Mouse (Mus musculus): Measurements from ENCODE around the gene Yif1a.

Gene Yif1a

GRCm38 (mm10) chr19:5060365-5061330 lies 27.7 kb upstream of the Yif1a start:
- DNase-seq (ENCODE audit: low spot score), result no peak

GRCm38 (mm10) chr19:5062041-5062440 lies 26.3 kb upstream of the Yif1a start:
- DNase-seq (ENCODE audit: low spot score), result no peak

GRCm38 (mm10) chr19:5062446-5062845 lies 25.9 kb upstream of the Yif1a start:
- DNase-seq (ENCODE audit: low spot score), result peak; percentile 60

GRCm38 (mm10) chr19:5065104-5065503 lies 23.2 kb upstream of the Yif1a start:
- DNase-seq (ENCODE audit: low spot score), result no peak

GRCm38 (mm10) chr19:5067040-5067799 lies 21.1 kb upstream of the Yif1a start:
- DNase-seq (ENCODE audit: low spot score), result no peak

- peak; percentile 56 for DNase-seq (ENCODE audit: low spot score)
Observed at GRCm38 (mm10) chr19:5067867-5068569, 20.3 kb upstream of the Yif1a start, which contains the start of gene Cd248. Cd248 (plus strand) TSS chr19:5068078.

- DNase-seq (ENCODE audit: low spot score), result no peak
Observed at GRCm38 (mm10) chr19:5068570-5069234, 19.6 kb upstream of the Yif1a start.

GRCm38 (mm10) chr19:5069486-5069885 lies 18.9 kb upstream of the Yif1a start:
- no peak for DNase-seq (ENCODE audit: low spot score)

GRCm38 (mm10) chr19:5069978-5070377 lies 18.4 kb upstream of the Yif1a start:
- no peak for DNase-seq (ENCODE audit: low spot score)

- DNase-seq (ENCODE audit: low spot score), result no peak
Observed at GRCm38 (mm10) chr19:5071077-5071476, 17.3 kb upstream of the Yif1a start.

GRCm38 (mm10) chr19:5071545-5072369 lies 16.6 kb upstream of the Yif1a start:
- peak; percentile 76 for DNase-seq (ENCODE audit: low spot score)

GRCm38 (mm10) chr19:5072389-5073019 lies 15.8 kb upstream of the Yif1a start:
- no peak for DNase-seq (ENCODE audit: low spot score)

- peak; percentile 63 for DNase-seq (ENCODE audit: low spot score)
Observed at GRCm38 (mm10) chr19:5073028-5073427, 15.3 kb upstream of the Yif1a start.

GRCm38 (mm10) chr19:5073518-5073917 lies 14.8 kb upstream of the Yif1a start:
- no peak for DNase-seq (ENCODE audit: low spot score)

- no peak for DNase-seq (ENCODE audit: low spot score)
Observed at GRCm38 (mm10) chr19:5079279-5079678, 9.1 kb upstream of the Yif1a start.

- no peak for DNase-seq (ENCODE audit: low spot score)
Observed at GRCm38 (mm10) chr19:5082005-5082404, 6.3 kb upstream of the Yif1a start.

GRCm38 (mm10) chr19:5082596-5082995 lies 5.7 kb upstream of the Yif1a start:
- DNase-seq (ENCODE audit: low spot score), result no peak

- DNase-seq (ENCODE audit: low spot score), result no peak
Observed at GRCm38 (mm10) chr19:5083961-5084833, 4.1 kb upstream of the Yif1a start.

- no peak for DNase-seq (ENCODE audit: low spot score)
Observed at GRCm38 (mm10) chr19:5084834-5085144, 3.5 kb upstream of the Yif1a start.

Data from urinary bladder, postnatal 25 days (tissue).